Mouse (Mus musculus) ES-Bruce4 (cell line): Measurements from ENCODE around the gene Bola2.

Experiments
- CTCF ChIP-seq: IDR thresholded peaks from one replicate; pipeline ENCODE4 v1.8.1; 2011; ENCODE audit warnings: low read depth, low read length
- EP300 ChIP-seq: IDR thresholded peaks from 2 replicates; pipeline ENCODE4 v1.6.1; 2011; ENCODE audit warnings: low read depth, low read length; ENCODE audit not compliant: insufficient read depth
- POLR2A ChIP-seq: IDR thresholded peaks from one replicate; pipeline ENCODE4 v1.8.1; 2011; ENCODE audit warnings: low read length; ENCODE audit not compliant: insufficient read depth

DNA sequence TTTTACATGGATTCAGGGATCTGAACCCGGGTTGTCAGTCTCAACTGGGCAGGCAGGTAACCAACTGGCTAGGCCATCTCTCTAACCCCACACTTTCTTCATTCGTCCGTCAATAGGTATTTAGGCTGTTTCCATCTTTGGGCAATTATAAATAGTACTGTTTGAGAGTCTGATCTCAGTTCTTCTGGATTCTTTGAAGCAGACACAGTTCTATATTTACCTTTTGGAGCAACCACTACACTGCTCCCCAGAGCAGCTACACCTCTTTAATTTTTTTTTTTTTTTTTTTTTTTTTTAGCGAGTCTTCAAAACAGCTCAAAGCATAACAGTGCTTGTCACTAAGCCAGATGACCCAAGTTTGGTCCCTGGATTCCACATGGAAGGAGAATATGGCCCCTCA lies 20.5 kb downstream of the Bola2 start:
- TF ChIP-seq POLR2A (no peak), EP300 (no peak), CTCF (no peak)
